Mouse (Mus musculus) limb, embryonic 10.5 days (tissue): Measurements from ENCODE around the gene Foxp1. TPM values are rescaled to one million over a fixed set of nuclear protein-coding genes. Genes with fewer than 3 reads are reported as not detected.

Source experiments
- DNase-seq: peaks from one replicate; pipeline ENCODE4 v3.0.0-alpha.2; 2017; ENCODE audit warnings: low spot score
- H3K27ac ChIP-seq: fragments of 300-500 bp; sonication (generic); 2 replicates; pipeline ENCODE4 v1.5.1; 2016; ENCODE audit warnings: mild to moderate bottlenecking
- H3K27me3 ChIP-seq: fragments of 300-500 bp; sonication (generic); 2 replicates; pipeline ENCODE4 v1.6.1; 2016; ENCODE audit warnings: low read depth, mild to moderate bottlenecking; ENCODE audit not compliant: poor library complexity, severe bottlenecking
- H3K36me3 ChIP-seq: fragments of 300-500 bp; sonication (generic); 2 replicates; pipeline ENCODE4 v1.6.1; 2016; ENCODE audit warnings: mild to moderate bottlenecking, moderate library complexity
- H3K4me1 ChIP-seq: fragments of 300-500 bp; sonication (generic); 2 replicates; pipeline ENCODE4 v1.6.1; 2016
- H3K4me3 ChIP-seq: fragments of 300-500 bp; sonication (generic); 2 replicates; pipeline ENCODE4 v1.5.1; 2016; ENCODE audit warnings: mild to moderate bottlenecking, moderate library complexity
- H3K9me3 ChIP-seq: fragments of 300-500 bp; sonication (generic); replicated peaks from 2 replicates; pipeline ENCODE4 v1.6.1; 2016; ENCODE audit warnings: mild to moderate bottlenecking
- WGBS: fragments of 180-500 bp; shearing (Covaris S2); methylation state at CpG from one replicate; pipeline ENCODE4 v1.1.7; 2016; 5-methylcytosine and 5-hydroxymethylcytosine counted together
- polyA plus RNA-seq: library from polyadenylated mRNA; unstranded; fragments of >200 nt; fragmentation: Nextera tagmentation; extraction: Ambion mirVana; gene quantifications from 2 replicates; pipeline ENCODE4 v1.2.1, GENCODE M21; 2016

Foxp1 gene
- polyA plus RNA-seq, 1 experiment from 2014 or later = 47.3 TPM

- Histone ChIP-seq H3K36me3 (no peaks in the 10 kb centered on the region), H3K9me3 (no peaks in the 10 kb centered on the region), H3K4me1 (peaks cover 55% of the 10 kb centered on the region), H3K27me3 (no peaks in the 10 kb centered on the region), H3K4me3 (no peak overlapping the region), H3K27ac (no peak overlapping the region)
- DNase-seq = no peak
- WGBS = 61% methylated on average over 7 of the region's 7 CpGs
Measured at GRCm38 (mm10) chr6:99441100-99441499, 81.4 kb downstream of the Foxp1 start.

GRCm38 (mm10) chr6:99440606-99441005, 81.9 kb downstream of the Foxp1 start:
- no peaks in the 10 kb centered on the region for H3K36me3 ChIP-seq
- no peak for DNase-seq
- no peak overlapping the region for H3K4me3 ChIP-seq
- WGBS = 85% methylated on average over 2 of the region's 2 CpGs
- no peaks in the 10 kb centered on the region for H3K27me3 ChIP-seq
- peaks cover 55% of the 10 kb centered on the region for H3K4me1 ChIP-seq
- no peaks in the 10 kb centered on the region for H3K9me3 ChIP-seq
- peak overlapping the region; percentile 75; the same call in 1 of the 2 replicates for H3K27ac ChIP-seq

GRCm38 (mm10) chr6:99439878-99440361, 82.6 kb downstream of the Foxp1 start:
- Histone ChIP-seq H3K27me3 (no peaks in the 10 kb centered on the region), H3K36me3 (peaks cover 3% of the 10 kb centered on the region; the same call in 1 of the 2 replicates), H3K4me1 (peaks cover 55% of the 10 kb centered on the region), H3K27ac (peak overlapping the region; percentile 75), H3K4me3 (no peak overlapping the region; the same call in 1 of the 2 replicates), H3K9me3 (no peaks in the 10 kb centered on the region)
- WGBS = 6% methylated on average over 9 of the region's 9 CpGs
- DNase-seq = peak; percentile 51

- Histone ChIP-seq H3K4me3 (no peak overlapping the region), H3K4me1 (peaks cover 55% of the 10 kb centered on the region), H3K36me3 (peaks cover 5% of the 10 kb centered on the region; the same call in 1 of the 2 replicates), H3K9me3 (no peaks in the 10 kb centered on the region), H3K27ac (peak overlapping the region; percentile 75), H3K27me3 (no peaks in the 10 kb centered on the region)
- WGBS = 19% methylated on average over 9 of the region's 9 CpGs
- peak; percentile 47 for DNase-seq
Measured at GRCm38 (mm10) chr6:99439214-99439877, 83.2 kb downstream of the Foxp1 start.

- Histone ChIP-seq H3K4me3 (no peak overlapping the region), H3K36me3 (peaks cover 5% of the 10 kb centered on the region; the same call in 1 of the 2 replicates), H3K9me3 (no peaks in the 10 kb centered on the region), H3K4me1 (peaks cover 41% of the 10 kb centered on the region), H3K27me3 (no peaks in the 10 kb centered on the region), H3K27ac (no peak overlapping the region)
- DNase-seq = no peak
- WGBS = 93% methylated on average over 6 of the region's 6 CpGs
Measured at GRCm38 (mm10) chr6:99436371-99436770, 86.2 kb downstream of the Foxp1 start.

GRCm38 (mm10) chr6:99435140-99435539, 87.4 kb downstream of the Foxp1 start:
- no peaks in the 10 kb centered on the region for H3K27me3 ChIP-seq
- H3K4me3 ChIP-seq = no peak overlapping the region
- WGBS = 95% methylated on average over 10 of the region's 10 CpGs
- H3K27ac ChIP-seq = no peak overlapping the region
- H3K4me1 ChIP-seq = peaks cover 29% of the 10 kb centered on the region
- H3K9me3 ChIP-seq = no peaks in the 10 kb centered on the region
- H3K36me3 ChIP-seq = peaks cover 5% of the 10 kb centered on the region; the same call in 1 of the 2 replicates
- no peak for DNase-seq

GRCm38 (mm10) chr6:99433006-99433405, 89.5 kb downstream of the Foxp1 start:
- H3K36me3 ChIP-seq = peaks cover 5% of the 10 kb centered on the region; the same call in 1 of the 2 replicates
- DNase-seq = no peak
- no peaks in the 10 kb centered on the region for H3K27me3 ChIP-seq
- no peaks in the 10 kb centered on the region for H3K9me3 ChIP-seq
- H3K4me1 ChIP-seq = peaks cover 8% of the 10 kb centered on the region
- H3K27ac ChIP-seq = no peak overlapping the region
- WGBS = 90% methylated on average over 9 of the region's 9 CpGs
- H3K4me3 ChIP-seq = no peak overlapping the region

GRCm38 (mm10) chr6:99431941-99432340, 90.6 kb downstream of the Foxp1 start:
- DNase-seq = no peak
- Histone ChIP-seq H3K27ac (no peak overlapping the region), H3K4me1 (no peaks in the 10 kb centered on the region), H3K27me3 (no peaks in the 10 kb centered on the region), H3K4me3 (no peak overlapping the region), H3K9me3 (no peaks in the 10 kb centered on the region), H3K36me3 (peaks cover 5% of the 10 kb centered on the region; the same call in 1 of the 2 replicates)
- WGBS = 78% methylated on average over 4 of the region's 4 CpGs

- Histone ChIP-seq H3K36me3 (peaks cover 5% of the 10 kb centered on the region; the same call in 1 of the 2 replicates), H3K9me3 (no peaks in the 10 kb centered on the region), H3K4me3 (no peak overlapping the region), H3K27me3 (no peaks in the 10 kb centered on the region), H3K27ac (no peak overlapping the region), H3K4me1 (no peaks in the 10 kb centered on the region)
- WGBS = 96% methylated on average over 14 of the region's 14 CpGs
- no peak for DNase-seq
Measured at GRCm38 (mm10) chr6:99430560-99430959, 92.0 kb downstream of the Foxp1 start.

GRCm38 (mm10) chr6:99429378-99430131, 93.0 kb downstream of the Foxp1 start:
- DNase-seq = no peak
- H3K4me1 ChIP-seq = peaks cover 6% of the 10 kb centered on the region; the same call in 1 of the 2 replicates
- no peak overlapping the region for H3K27ac ChIP-seq
- 88% methylated on average over 16 of the region's 16 CpGs for WGBS
- H3K27me3 ChIP-seq = no peaks in the 10 kb centered on the region
- H3K36me3 ChIP-seq = no peaks in the 10 kb centered on the region
- H3K9me3 ChIP-seq = no peaks in the 10 kb centered on the region
- no peak overlapping the region for H3K4me3 ChIP-seq

GRCm38 (mm10) chr6:99428961-99429360, 93.6 kb downstream of the Foxp1 start:
- H3K4me1 ChIP-seq = peaks cover 6% of the 10 kb centered on the region; the same call in 1 of the 2 replicates

GRCm38 (mm10) chr6:99427301-99427700, 95.2 kb downstream of the Foxp1 start:
- no peak for DNase-seq
- Histone ChIP-seq H3K9me3 (no peaks in the 10 kb centered on the region), H3K4me3 (no peak overlapping the region), H3K36me3 (no peaks in the 10 kb centered on the region), H3K27me3 (no peaks in the 10 kb centered on the region), H3K4me1 (peaks cover 6% of the 10 kb centered on the region; the same call in 1 of the 2 replicates), H3K27ac (no peak overlapping the region)
- WGBS = 94% methylated on average over 4 of the region's 4 CpGs

More at GRCm38 (mm10) chr6:99428961-99429360, 93.6 kb downstream of the Foxp1 start:
- H3K4me3 ChIP-seq = no peak overlapping the region
- DNase-seq = no peak
- WGBS = 45% methylated on average over 2 of the region's 2 CpGs
- no peak overlapping the region for H3K27ac ChIP-seq
- H3K36me3 ChIP-seq = no peaks in the 10 kb centered on the region
- H3K9me3 ChIP-seq = no peaks in the 10 kb centered on the region
- H3K27me3 ChIP-seq = no peaks in the 10 kb centered on the region

GRCm38 (mm10) chr6:99425044-99425443, 97.5 kb downstream of the Foxp1 start:
- Histone ChIP-seq H3K9me3 (no peaks in the 10 kb centered on the region), H3K4me3 (no peak overlapping the region), H3K27me3 (no peaks in the 10 kb centered on the region), H3K36me3 (no peaks in the 10 kb centered on the region), H3K27ac (no peak overlapping the region), H3K4me1 (peaks cover 15% of the 10 kb centered on the region)
- no peak for DNase-seq
- WGBS = 54% methylated on average over 3 of the region's 3 CpGs
